Mouse (Mus musculus) limb, embryonic 14.5 days (tissue): ENCODE results near the gene Krr1. TPM values are rescaled to one million over a fixed set of nuclear protein-coding genes. Genes with fewer than 3 reads are reported as not detected.

ENCODE experiments used
- ATAC-seq: fragments of 200-750 bp; cut with Nextera tagmentation; 2 replicates; pipeline ENCODE4 v1.8.0; 2017; ENCODE audit warnings: low read depth, moderate number of reproducible peaks, moderate TSS enrichment; ENCODE audit not compliant: low FRiP score
- DNase-seq: peaks from one replicate; pipeline ENCODE4 v3.0.0-alpha.2; 2015; ENCODE audit warnings: low spot score
- H3K27ac ChIP-seq: fragments of 300-500 bp; sonication (generic); replicated peaks from 2 replicates; pipeline ENCODE4 v1.5.1; 2014; ENCODE audit warnings: low read depth, mild to moderate bottlenecking, low read length, moderate library complexity, mixed read lengths
- H3K27me3 ChIP-seq: fragments of 300-500 bp; sonication (generic); 2 replicates; pipeline ENCODE4 v1.6.1; 2014; ENCODE audit warnings: low read length, mixed read lengths; ENCODE audit not compliant: control insufficient read depth, insufficient read depth
- H3K36me3 ChIP-seq: fragments of 300-500 bp; sonication (generic); 2 replicates; pipeline ENCODE4 v1.6.1; 2014; ENCODE audit warnings: mild to moderate bottlenecking, low read length, moderate library complexity, mixed read lengths; ENCODE audit not compliant: control insufficient read depth, insufficient read depth
- H3K4me1 ChIP-seq: fragments of 300-500 bp; sonication (generic); 2 replicates; pipeline ENCODE4 v1.6.1; 2014; ENCODE audit warnings: antibody characterized with exemption, low read length, mixed read lengths; ENCODE audit not compliant: control insufficient read depth, insufficient read depth
- H3K4me2 ChIP-seq: fragments of 300-500 bp; sonication (generic); replicated peaks from 2 replicates; pipeline ENCODE4 v1.6.1; 2014; ENCODE audit warnings: low read depth, mild to moderate bottlenecking, low read length, moderate library complexity; ENCODE audit not compliant: severe bottlenecking
- H3K4me3 ChIP-seq: fragments of 300-500 bp; sonication (generic); replicated peaks from 2 replicates; pipeline ENCODE4 v1.5.1; 2014; ENCODE audit warnings: low read length
- H3K9ac ChIP-seq: fragments of 300-500 bp; sonication (generic); 2 replicates; pipeline ENCODE4 v1.6.1; 2014; ENCODE audit warnings: mild to moderate bottlenecking, low read depth, low read length, moderate library complexity; ENCODE audit not compliant: severe bottlenecking
- H3K9me3 ChIP-seq: fragments of 300-500 bp; sonication (generic); 2 replicates; pipeline ENCODE4 v1.6.1; 2016; ENCODE audit warnings: low read length; ENCODE audit not compliant: control insufficient read depth
- POLR2A ChIP-seq: fragments of 200-500 bp; IDR thresholded peaks from 2 replicates; pipeline ENCODE4 v1.8.0; 2012; ENCODE audit warnings: inconsistent platforms, mild to moderate bottlenecking, moderate library complexity, borderline replicate concordance; ENCODE audit not compliant: insufficient read depth, insufficient read length; ENCODE audit errors: extremely low read depth
- WGBS: fragments of 180-500 bp; shearing (Covaris S2); extraction: QIAGEN DNeasy Blood & Tissue Kit; methylation state at CpG from one replicate; pipeline ENCODE4 v1.1.7; 2014; 5-methylcytosine and 5-hydroxymethylcytosine counted together
- polyA plus RNA-seq, 2 experiments: library from polyadenylated mRNA; depleted of rRNA in 1 of 2; stranded (reverse) in 1 of 2; unstranded in 1 of 2; fragments of >200 nt; fragmentation: Nextera tagmentation in 1 of 2; extraction: Ambion mirVana in 1 of 2; gene quantifications; 2 replicates each; pipeline versions ENCODE4 v1.2.1 to v1.2.3; 2012 to 2014

Krr1 gene
- polyA plus RNA-seq, 2 experiments, result 29.6 to 41.3 TPM

DNA sequence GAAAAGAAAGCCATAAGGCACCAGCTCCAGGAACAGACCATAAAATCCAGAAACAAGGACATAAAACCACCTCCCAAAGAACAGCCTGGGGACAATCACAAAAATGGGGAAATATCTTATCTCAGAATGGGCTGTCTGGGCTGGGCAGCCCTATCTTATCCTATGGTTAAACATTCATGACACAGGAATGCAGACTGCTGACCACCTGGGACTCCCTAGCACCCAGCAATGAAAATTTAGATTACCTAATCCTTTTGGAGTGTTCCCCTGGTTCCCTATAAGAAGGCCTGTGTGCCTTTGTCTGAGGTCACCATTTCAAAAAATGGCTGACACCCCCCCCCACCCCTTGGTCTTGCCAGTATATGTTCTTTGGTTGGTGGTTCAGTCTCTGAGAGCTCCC lies 25.2 kb downstream of the Krr1 start:
- no peak overlapping the region for H3K9ac ChIP-seq
- H3K9me3 ChIP-seq, result no peaks in the 10 kb centered on the region
- H3K4me3 ChIP-seq, result no peak overlapping the region
- no peaks in the 10 kb centered on the region for H3K4me1 ChIP-seq
- no peaks in the 10 kb centered on the region for H3K36me3 ChIP-seq
- no peaks in the 10 kb centered on the region for H3K27me3 ChIP-seq
- no peak overlapping the region for H3K4me2 ChIP-seq
- no peak for DNase-seq
- ATAC-seq, result no peak
- no peak for TF ChIP-seq POLR2A
- H3K27ac ChIP-seq, result no peak overlapping the region

DNA sequence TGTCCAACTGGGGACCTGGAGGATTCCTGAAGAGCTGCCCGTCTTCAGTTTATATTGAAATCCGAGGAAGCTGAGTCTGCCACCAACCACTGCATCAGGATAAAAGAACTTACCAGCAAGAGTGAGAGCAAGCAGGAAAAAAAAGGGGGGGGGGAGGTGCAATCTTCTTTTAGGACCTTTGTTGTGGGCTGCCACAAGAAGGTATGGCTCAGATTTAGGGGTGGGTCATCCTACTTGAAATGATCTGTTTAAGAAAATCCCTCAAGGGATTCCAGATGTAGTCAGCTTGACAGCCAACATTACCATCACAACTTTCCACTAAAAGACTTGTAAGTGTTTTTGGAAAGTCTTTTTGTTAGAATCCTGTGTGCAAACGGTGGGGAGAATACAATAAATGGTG lies 27.3 kb downstream of the Krr1 start:
- H3K27me3 ChIP-seq, result no peaks in the 10 kb centered on the region

GRCm38 (mm10) chr10:112000568-112000967 lies 28.1 kb downstream of the Krr1 start:
- ATAC-seq, result no peak
- TF ChIP-seq POLR2A, result no peak
- H3K4me2 ChIP-seq, result no peak overlapping the region
- no peak overlapping the region for H3K27ac ChIP-seq
- WGBS, result 70% methylated on average over 5 of the region's 5 CpGs
- no peak overlapping the region for H3K9ac ChIP-seq
- no peak overlapping the region for H3K4me3 ChIP-seq
- no peaks in the 10 kb centered on the region for H3K4me1 ChIP-seq
- H3K9me3 ChIP-seq, result no peaks in the 10 kb centered on the region
- H3K27me3 ChIP-seq, result no peaks in the 10 kb centered on the region
- H3K36me3 ChIP-seq, result no peaks in the 10 kb centered on the region
- DNase-seq, result no peak

More for the DNA sequence above, 27.3 kb downstream of the Krr1 start:
- no peak for TF ChIP-seq POLR2A
- Histone ChIP-seq H3K27ac (no peak overlapping the region), H3K36me3 (no peaks in the 10 kb centered on the region), H3K4me3 (no peak overlapping the region), H3K4me2 (no peak overlapping the region), H3K9ac (no peak overlapping the region), H3K9me3 (no peaks in the 10 kb centered on the region), H3K4me1 (no peaks in the 10 kb centered on the region)
- ATAC-seq, result no peak
- DNase-seq, result no peak
- WGBS, result 62% methylated on average over 3 of the region's 3 CpGs

GRCm38 (mm10) chr10:112001350-112001749 lies 28.9 kb downstream of the Krr1 start:
- WGBS, result 82% methylated on average over 2 of the region's 2 CpGs
- H3K27ac ChIP-seq, result no peak overlapping the region
- no peaks in the 10 kb centered on the region for H3K27me3 ChIP-seq

DNA sequence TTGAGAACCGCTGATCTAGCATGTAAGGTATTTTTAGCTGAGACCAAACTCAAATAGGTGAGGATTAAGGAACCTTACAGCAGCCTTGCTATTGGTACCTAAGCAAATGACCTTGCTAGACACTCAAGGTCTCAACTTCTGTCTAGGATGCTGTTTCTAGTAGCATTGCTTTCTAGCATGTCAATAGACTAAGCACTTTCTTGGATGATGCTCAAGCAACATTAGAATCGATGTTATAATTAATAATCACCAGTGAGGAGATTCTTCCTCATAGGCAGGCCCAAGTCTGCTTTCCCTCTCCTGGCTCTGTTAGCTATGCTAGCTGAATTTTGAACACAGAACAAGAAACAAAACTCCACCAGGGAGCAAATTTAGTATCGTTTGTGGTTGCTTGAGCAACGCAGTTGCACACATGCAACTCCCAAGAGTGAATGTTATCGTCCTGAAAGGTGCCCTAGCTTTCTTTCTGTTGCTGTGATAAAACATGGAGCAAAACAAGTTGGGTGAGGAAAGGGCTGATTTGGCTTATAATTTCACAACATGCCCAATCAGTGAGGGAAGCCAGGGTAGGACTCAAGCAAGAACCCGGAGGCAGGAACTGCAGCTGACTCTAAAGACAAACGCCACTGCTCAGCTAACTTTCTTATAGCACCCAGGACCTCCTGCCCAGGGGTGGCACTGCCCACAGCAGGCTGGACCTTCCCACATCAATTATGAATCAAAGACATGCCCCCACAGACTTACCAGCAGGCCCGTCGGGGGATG lies 29.5 kb downstream of the Krr1 start:
- DNase-seq (no peak), ATAC-seq (no peak)
- no peaks in the 10 kb centered on the region for H3K4me1 ChIP-seq
- 81% methylated on average over 9 of the region's 9 CpGs for WGBS
- no peaks in the 10 kb centered on the region for H3K36me3 ChIP-seq
- H3K9ac ChIP-seq, result no peak overlapping the region
- H3K9me3 ChIP-seq, result no peaks in the 10 kb centered on the region
- H3K27ac ChIP-seq, result no peak overlapping the region
- no peak overlapping the region for H3K4me3 ChIP-seq
- H3K4me2 ChIP-seq, result no peak overlapping the region
- no peak for TF ChIP-seq POLR2A
- no peaks in the 10 kb centered on the region for H3K27me3 ChIP-seq

More at GRCm38 (mm10) chr10:112001350-112001749, 28.9 kb downstream of the Krr1 start:
- Histone ChIP-seq H3K36me3 (no peaks in the 10 kb centered on the region), H3K9ac (no peak overlapping the region), H3K4me1 (no peaks in the 10 kb centered on the region), H3K4me3 (no peak overlapping the region), H3K9me3 (no peaks in the 10 kb centered on the region), H3K4me2 (no peak overlapping the region)
- ATAC-seq, result no peak
- DNase-seq, result no peak
- TF ChIP-seq POLR2A, result no peak
